Mouse (Mus musculus) MEL (cell line): ENCODE measurements around the gene Plekha8.

ENCODE experiments used
- CHD2 ChIP-seq: IDR thresholded peaks from 2 replicates; pipeline ENCODE4 v1.6.1; 2011; ENCODE audit warnings: low read length, improper control_type of control experiment
- CTCF ChIP-seq, 3 experiments: IDR thresholded peaks in 2 of 3; conservative IDR thresholded peaks in 1 of 3; 2 replicates each; pipeline ENCODE4 v1.5.1; 2011 to 2012; ENCODE audit warnings: low read length in 3 of 3, low read depth in 2 of 3, mild to moderate bottlenecking in 2 of 3, improper control_type of control experiment in 1 of 3, inconsistent platforms in 1 of 3, mixed read lengths in 1 of 3, moderate library complexity in 1 of 3; ENCODE audit not compliant: control insufficient read depth in 1 of 3, insufficient read depth in 1 of 3, poor library complexity in 1 of 3, severe bottlenecking in 1 of 3
- ELF1 ChIP-seq: IDR thresholded peaks from 2 replicates; pipeline ENCODE4 v1.6.1; 2014; ENCODE audit warnings: low read depth, mild to moderate bottlenecking, inconsistent platforms, low read length, improper control_type of control experiment, moderate library complexity
- EP300 ChIP-seq, 2 experiments: IDR thresholded peaks; 2 replicates each; pipeline ENCODE4 v1.6.1; 2011; ENCODE audit warnings: improper control_type of control experiment in 2 of 2, low read length in 2 of 2, low read depth in 1 of 2, mild to moderate bottlenecking in 1 of 2
- GATA1 ChIP-seq: IDR thresholded peaks from 2 replicates; pipeline ENCODE4 v1.6.1; 2011; ENCODE audit warnings: low read depth, low read length, improper control_type of control experiment
- HCFC1 ChIP-seq: IDR thresholded peaks from 2 replicates; pipeline ENCODE4 v1.6.1; 2012; ENCODE audit warnings: low read depth, mild to moderate bottlenecking, inconsistent platforms, low read length, improper control_type of control experiment, moderate library complexity
- MAX ChIP-seq: IDR thresholded peaks from 2 replicates; pipeline ENCODE4 v1.6.1; 2011; ENCODE audit warnings: low read length, improper control_type of control experiment
- NRF1 ChIP-seq: IDR thresholded peaks from 2 replicates; pipeline ENCODE4 v1.6.1; 2014; ENCODE audit warnings: low read depth, mild to moderate bottlenecking, inconsistent platforms, low read length, improper control_type of control experiment, moderate library complexity; ENCODE audit not compliant: poor library complexity, insufficient read depth, severe bottlenecking
- POLR2A ChIP-seq, 2 experiments: IDR thresholded peaks; 2 replicates each; pipeline ENCODE4 v1.6.1; 2011 to 2012; ENCODE audit warnings: low read length in 2 of 2, mild to moderate bottlenecking in 2 of 2, control low read depth in 1 of 2, improper control_type of control experiment in 1 of 2, low read depth in 1 of 2, moderate library complexity in 1 of 2; ENCODE audit not compliant: control insufficient read depth in 1 of 2, insufficient read depth in 1 of 2, poor library complexity in 1 of 2
- TBP ChIP-seq: IDR thresholded peaks from 2 replicates; pipeline ENCODE4 v1.8.0; 2011; ENCODE audit warnings: low read depth, low read length, improper control_type of control experiment
- UBTF ChIP-seq: IDR thresholded peaks from 2 replicates; pipeline ENCODE4 v1.6.1; 2012; ENCODE audit warnings: low read depth, mild to moderate bottlenecking, inconsistent platforms, low read length, improper control_type of control experiment, moderate library complexity, borderline replicate concordance; ENCODE audit not compliant: insufficient read depth
- USF2 ChIP-seq, 2 experiments: IDR thresholded peaks; 2 replicates each; pipeline ENCODE4 v1.6.1; 2011 to 2012; ENCODE audit warnings: improper control_type of control experiment in 2 of 2, low read length in 2 of 2, borderline replicate concordance in 1 of 2, inconsistent platforms in 1 of 2, low read depth in 1 of 2, mild to moderate bottlenecking in 1 of 2; ENCODE audit not compliant: insufficient read depth in 1 of 2
- ZMIZ1 ChIP-seq: IDR thresholded peaks from 2 replicates; pipeline ENCODE4 v1.6.1; 2012; ENCODE audit warnings: low read depth, mild to moderate bottlenecking, inconsistent platforms, low read length, improper control_type of control experiment, moderate library complexity

GRCm38 (mm10) chr6:54606241-54606640 lies 11.3 kb downstream of the Plekha8 start:
- TF ChIP-seq GATA1 (no peak), POLR2A (IDR thresholded peaks at IDR 0.05; ENCODE audit: control insufficient read depth in 1 of 2, insufficient read depth in 1 of 2, low read depth in 1 of 2, low read length in 2 of 2, poor library complexity in 1 of 2) (no peak), NRF1 (no peak), HCFC1 (no peak), CHD2 (no peak), USF2 (IDR thresholded peaks at IDR 0.05; ENCODE audit: borderline replicate concordance in 1 of 2, insufficient read depth in 1 of 2, low read depth in 1 of 2, low read length in 2 of 2) (no peak), TBP (no peak), CTCF (IDR thresholded peaks at IDR 0.05 in 2 of 3, conservative IDR thresholded peaks at IDR 0.05 in 1 of 3; ENCODE audit: control insufficient read depth in 1 of 3, insufficient read depth in 1 of 3, low read depth in 2 of 3, low read length in 3 of 3, poor library complexity in 1 of 3, severe bottlenecking in 1 of 3) (no peak), ZMIZ1 (no peak), UBTF (no peak), MAX (no peak), EP300 (IDR thresholded peaks at IDR 0.05; ENCODE audit: low read depth in 1 of 2, low read length in 2 of 2) (no peak), ELF1 (no peak)
